Mouse (Mus musculus) MEL (cell line): ENCODE data around the gene Daam2. TPM values are rescaled to one million over a fixed set of nuclear protein-coding genes. Genes with fewer than 3 reads are reported as not detected.

Experiments
- DNase-seq: peaks from one replicate; pipeline ENCODE4 v3.0.0; 2011; ENCODE audit warnings: low read depth, low spot score
- H3K27ac ChIP-seq: 2 replicates; pipeline ENCODE4 v1.5.1; 2012; ENCODE audit warnings: low read depth, mild to moderate bottlenecking, control low read depth, low read length, moderate library complexity; ENCODE audit not compliant: control insufficient read depth
- H3K27me3 ChIP-seq, 2 experiments: fragments of 150-350 bp in 1 of 2; sonication (generic) in 1 of 2; 2 replicates each; pipeline ENCODE4 v1.6.1; 2012; ENCODE audit warnings: low read length in 2 of 2, mild to moderate bottlenecking in 2 of 2, improper control_type of control experiment in 1 of 2, moderate library complexity in 1 of 2; ENCODE audit not compliant: insufficient read depth in 2 of 2, control insufficient read depth in 1 of 2
- H3K36me3 ChIP-seq, 2 experiments: 2 replicates each; pipeline ENCODE4 v1.6.1; 2012 to 2014; ENCODE audit warnings: low read length in 2 of 2, improper control_type of control experiment in 1 of 2, inconsistent platforms in 1 of 2, mild to moderate bottlenecking in 1 of 2; ENCODE audit not compliant: insufficient read depth in 2 of 2, control insufficient read depth in 1 of 2
- H3K4me1 ChIP-seq, 2 experiments: fragments of 150-350 bp in 1 of 2; sonication (generic) in 1 of 2; 2 replicates each; pipeline ENCODE4 v1.6.1; 2012; ENCODE audit warnings: low read length in 2 of 2, improper control_type of control experiment in 1 of 2, mild to moderate bottlenecking in 1 of 2; ENCODE audit not compliant: insufficient read depth in 2 of 2, control insufficient read depth in 1 of 2
- H3K4me3 ChIP-seq, 2 experiments: fragments of 150-350 bp in 1 of 2; sonication (generic) in 1 of 2; 2 replicates each; pipeline ENCODE4 v1.5.1; 2012; ENCODE audit warnings: low read depth in 2 of 2, low read length in 2 of 2, mild to moderate bottlenecking in 2 of 2, moderate library complexity in 2 of 2, control low read depth in 1 of 2, improper control_type of control experiment in 1 of 2; ENCODE audit not compliant: control insufficient read depth in 1 of 2, insufficient read depth in 1 of 2
- H3K79me2 ChIP-seq: 2 replicates; pipeline ENCODE4 v1.6.1; 2012; ENCODE audit warnings: mild to moderate bottlenecking, low read length, moderate library complexity; ENCODE audit not compliant: control insufficient read depth, poor library complexity, insufficient read depth
- H3K9ac ChIP-seq: 2 replicates; pipeline ENCODE4 v1.6.1; 2012; ENCODE audit warnings: low read depth, mild to moderate bottlenecking, control low read depth, low read length, moderate library complexity; ENCODE audit not compliant: control insufficient read depth, poor library complexity, severe bottlenecking
- H3K9me3 ChIP-seq: fragments of 150-350 bp; sonication (generic); replicated peaks from 2 replicates; pipeline ENCODE4 v1.6.1; 2012; ENCODE audit warnings: mild to moderate bottlenecking, low read length, improper control_type of control experiment, moderate library complexity; ENCODE audit not compliant: insufficient read depth
- BHLHE40 ChIP-seq: IDR thresholded peaks from 2 replicates; pipeline ENCODE4 v1.6.1; 2012; ENCODE audit warnings: low read depth, mild to moderate bottlenecking, inconsistent platforms, low read length, improper control_type of control experiment, borderline replicate concordance
- CHD2 ChIP-seq: IDR thresholded peaks from 2 replicates; pipeline ENCODE4 v1.6.1; 2011; ENCODE audit warnings: low read length, improper control_type of control experiment
- EP300 ChIP-seq, 2 experiments: IDR thresholded peaks; 2 replicates each; pipeline ENCODE4 v1.6.1; 2011; ENCODE audit warnings: improper control_type of control experiment in 2 of 2, low read length in 2 of 2, low read depth in 1 of 2, mild to moderate bottlenecking in 1 of 2
- GABPA ChIP-seq: IDR thresholded peaks from 2 replicates; pipeline ENCODE4 v1.6.1; 2012; ENCODE audit warnings: low read depth, mild to moderate bottlenecking, inconsistent platforms, low read length, improper control_type of control experiment, moderate library complexity
- JUND ChIP-seq: IDR thresholded peaks from 2 replicates; pipeline ENCODE4 v1.6.1; 2011; ENCODE audit warnings: low read depth, mild to moderate bottlenecking, improper control_type of control experiment, low read length
- KAT2A ChIP-seq: conservative IDR thresholded peaks from 2 replicates; pipeline ENCODE4 v1.6.1; 2012; ENCODE audit warnings: low read depth, low read length, improper control_type of control experiment, inconsistent platforms
- MAX ChIP-seq: IDR thresholded peaks from 2 replicates; pipeline ENCODE4 v1.6.1; 2011; ENCODE audit warnings: low read length, improper control_type of control experiment
- MXI1 ChIP-seq: IDR thresholded peaks from 2 replicates; pipeline ENCODE4 v1.6.1; 2011; ENCODE audit warnings: mild to moderate bottlenecking, low read depth, low read length, improper control_type of control experiment
- MYB ChIP-seq: IDR thresholded peaks from 2 replicates; pipeline ENCODE4 v1.6.1; 2011; ENCODE audit warnings: mild to moderate bottlenecking, low read depth, low read length, improper control_type of control experiment
- NELFE ChIP-seq: IDR thresholded peaks from 2 replicates; pipeline ENCODE4 v1.6.1; 2011; ENCODE audit warnings: low read depth, low read length, improper control_type of control experiment
- POLR2A ChIP-seq, 2 experiments: IDR thresholded peaks; 2 replicates each; pipeline ENCODE4 v1.6.1; 2011 to 2012; ENCODE audit warnings: low read length in 2 of 2, mild to moderate bottlenecking in 2 of 2, control low read depth in 1 of 2, improper control_type of control experiment in 1 of 2, low read depth in 1 of 2, moderate library complexity in 1 of 2; ENCODE audit not compliant: control insufficient read depth in 1 of 2, insufficient read depth in 1 of 2, poor library complexity in 1 of 2
- POLR2AphosphoS5 ChIP-seq: IDR thresholded peaks from 2 replicates; pipeline ENCODE4 v1.6.1; 2012; ENCODE audit warnings: low read depth, borderline replicate concordance, mild to moderate bottlenecking, inconsistent platforms, low read length, moderate library complexity, mixed read lengths
- SMC3 ChIP-seq: IDR thresholded peaks from 2 replicates; pipeline ENCODE4 v1.6.1; 2011; ENCODE audit warnings: low read depth, low read length, improper control_type of control experiment
- TAL1 ChIP-seq: IDR thresholded peaks from 2 replicates; pipeline ENCODE4 v1.6.1; 2012; ENCODE audit warnings: mild to moderate bottlenecking, inconsistent platforms, low read length, moderate library complexity, mixed read lengths
- TBP ChIP-seq: IDR thresholded peaks from 2 replicates; pipeline ENCODE4 v1.8.0; 2011; ENCODE audit warnings: low read depth, low read length, improper control_type of control experiment
- UBTF ChIP-seq: IDR thresholded peaks from 2 replicates; pipeline ENCODE4 v1.6.1; 2012; ENCODE audit warnings: low read depth, mild to moderate bottlenecking, inconsistent platforms, low read length, improper control_type of control experiment, moderate library complexity, borderline replicate concordance; ENCODE audit not compliant: insufficient read depth
- ZNF384 ChIP-seq: IDR thresholded peaks from 2 replicates; pipeline ENCODE4 v1.6.1; 2012; ENCODE audit warnings: low read depth, mild to moderate bottlenecking, inconsistent platforms, low read length, improper control_type of control experiment
- polyA plus RNA-seq, 2 experiments: library from polyadenylated mRNA; stranded (reverse) in 1 of 2; unstranded in 1 of 2; fragments of >175 nt in 1 of 2; fragments of >200 nt in 1 of 2; gene quantifications; 2 replicates each; pipeline versions ENCODE4 v1.2.1 to v1.2.4; 2012; ENCODE audit warnings: low replicate concordance in 2 of 2, low read depth in 1 of 2; ENCODE audit not compliant: insufficient read length in 2 of 2, insufficient read depth in 1 of 2, missing spikeins in 1 of 2
- total RNA-seq: library from RNA; depleted of rRNA; stranded (reverse); fragments of 300-350 nt; gene quantifications from 2 replicates; pipeline ENCODE4 v1.2.3, GENCODE M21; 2012

Daam2 gene
- total and polyA plus RNA-seq, 3 experiments, result 0.04 to 0.28 TPM; not detected in 1

DNA sequence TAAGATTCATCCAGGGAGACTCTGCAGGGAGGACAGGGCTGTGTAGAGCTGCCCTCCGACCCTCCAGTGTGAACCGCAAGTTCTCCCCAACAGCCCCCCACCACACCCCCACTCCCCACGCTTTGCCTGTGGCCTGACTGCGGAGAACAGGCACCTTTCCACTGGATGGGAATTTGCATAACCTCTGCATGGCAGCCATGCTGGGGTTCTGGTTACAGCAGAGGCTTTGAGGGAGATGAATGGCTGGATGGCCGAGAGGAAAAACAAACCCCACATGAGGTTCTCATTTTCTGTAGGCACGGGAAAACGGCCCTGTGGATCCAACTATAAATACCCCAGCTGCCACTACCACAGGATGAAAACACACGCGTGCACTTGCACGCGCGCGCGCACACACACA lies 23.4 kb downstream of the Daam2 start:
- Histone ChIP-seq H3K4me3 (no peak overlapping the region), H3K9ac (no peak overlapping the region), H3K4me1 (no peaks in the 10 kb centered on the region), H3K9me3 (no peaks in the 10 kb centered on the region), H3K27ac (no peak overlapping the region), H3K79me2 (no peaks in the 10 kb centered on the region), H3K27me3 (no peaks in the 10 kb centered on the region), H3K36me3 (no peaks in the 10 kb centered on the region)
- no peak for DNase-seq
- TF ChIP-seq CHD2 (no peak), UBTF (no peak), ZNF384 (no peak), POLR2AphosphoS5 (no peak), SMC3 (no peak), KAT2A (no peak), POLR2A (IDR thresholded peaks at IDR 0.05; ENCODE audit: control insufficient read depth in 1 of 2, insufficient read depth in 1 of 2, low read depth in 1 of 2, low read length in 2 of 2, poor library complexity in 1 of 2) (no peak), MXI1 (no peak)

GRCm38 (mm10) chr17:49539204-49539603 lies 24.9 kb downstream of the Daam2 start:
- H3K79me2 ChIP-seq, result no peaks in the 10 kb centered on the region
- H3K27me3 ChIP-seq, result no peaks in the 10 kb centered on the region
- no peaks in the 10 kb centered on the region for H3K4me1 ChIP-seq
- no peak for DNase-seq
- no peak overlapping the region for H3K4me3 ChIP-seq
- no peak for TF ChIP-seq TAL1
- no peak for TF ChIP-seq BHLHE40
- TF ChIP-seq MYB, result no peak
- TF ChIP-seq UBTF, result no peak
- TF ChIP-seq EP300 (IDR thresholded peaks at IDR 0.05; ENCODE audit: low read depth in 1 of 2, low read length in 2 of 2), result no peak
- no peak for TF ChIP-seq TBP
- TF ChIP-seq MAX, result no peak
- TF ChIP-seq KAT2A, result no peak
- no peak for TF ChIP-seq NELFE
- no peak overlapping the region for H3K9ac ChIP-seq
- no peaks in the 10 kb centered on the region for H3K36me3 ChIP-seq
- no peaks in the 10 kb centered on the region for H3K9me3 ChIP-seq
- no peak overlapping the region for H3K27ac ChIP-seq

DNA sequence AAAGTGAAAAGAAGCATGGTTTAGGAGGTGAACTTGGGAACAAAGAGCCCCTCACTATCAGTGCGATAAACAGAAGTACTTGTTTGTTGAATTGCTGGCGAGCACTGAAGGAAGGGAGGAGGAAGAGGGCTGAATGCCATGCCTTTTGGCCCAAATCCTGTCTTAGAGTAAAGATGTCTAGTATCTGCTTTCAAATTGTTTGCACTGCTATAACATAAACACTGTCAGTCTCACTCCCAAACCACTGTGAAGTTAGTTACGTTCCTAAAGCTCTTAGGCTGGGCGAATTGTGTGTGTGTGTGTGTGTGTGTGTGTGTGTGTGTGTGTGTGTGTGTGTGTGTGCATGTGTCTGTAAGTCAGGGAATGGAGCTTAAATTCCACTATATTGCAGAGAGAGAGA lies 28.6 kb downstream of the Daam2 start:
- Histone ChIP-seq H3K9ac (no peak overlapping the region), H3K79me2 (no peaks in the 10 kb centered on the region), H3K9me3 (no peaks in the 10 kb centered on the region), H3K27ac (no peak overlapping the region), H3K4me1 (no peaks in the 10 kb centered on the region), H3K27me3 (no peaks in the 10 kb centered on the region), H3K36me3 (no peaks in the 10 kb centered on the region)
- DNase-seq, result no peak
- TF ChIP-seq ZNF384 (no peak), UBTF (no peak), BHLHE40 (no peak), JUND (no peak), NELFE (no peak), TAL1 (no peak), GABPA (no peak)
- TF ChIP-seq, all 39 proteins: peak for 0
- H3K4me3 ChIP-seq, result no peak overlapping the region
